Mouse (Mus musculus): ENCODE measurements around the gene Ccng2. TPM values are rescaled to one million over a fixed set of nuclear protein-coding genes. Genes with fewer than 3 reads are reported as not detected.

The Ccng2 gene
- polyA plus RNA-seq (2015; fragmentation: Nextera tagmentation; extraction: Ambion mirVana): 116 and 126 TPM in 2 replicates

DNA sequence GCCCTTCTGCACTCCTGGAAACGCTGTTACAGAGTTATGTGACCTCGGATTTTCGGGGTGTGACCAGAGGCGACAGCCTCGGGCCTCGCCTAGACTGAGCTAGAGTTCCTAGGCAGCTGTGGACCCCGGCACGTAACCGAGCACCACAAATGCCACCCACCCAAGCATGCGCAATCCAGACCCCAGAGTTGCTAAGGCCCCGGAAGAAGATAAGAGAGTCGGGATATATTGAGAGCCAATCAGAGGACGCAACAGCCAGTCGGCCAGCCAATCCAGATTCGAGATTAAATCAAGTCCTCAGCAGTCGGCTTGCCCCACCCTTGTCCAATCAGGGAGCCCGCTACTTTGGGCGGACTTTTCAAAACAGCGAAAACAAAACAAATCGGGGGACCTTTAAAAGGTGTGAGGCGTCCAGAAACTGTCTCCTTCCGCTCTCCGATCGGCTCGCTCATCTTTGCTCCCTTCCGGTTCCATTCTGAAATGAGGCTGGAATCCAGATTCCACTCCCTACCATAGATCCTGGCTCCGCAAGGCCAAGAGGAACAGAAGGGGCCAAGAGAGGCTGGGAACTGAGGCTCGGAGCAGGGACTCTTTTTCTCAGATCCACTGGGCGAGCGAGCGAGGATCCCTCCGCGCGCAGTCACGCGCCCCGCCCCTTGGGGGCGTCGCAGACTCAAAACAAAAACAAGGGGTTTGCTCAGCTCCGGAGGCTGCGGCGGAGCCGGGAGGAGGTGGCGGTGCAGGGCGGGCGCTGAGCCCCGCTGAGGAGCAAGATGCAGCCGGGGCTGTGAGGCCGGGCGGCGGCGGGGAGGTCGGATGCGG, at the start of gene Ccng2:
Gene Ccng2, plus strand, starts transcription at position 375 of the 822 bp plus-strand sequence.
- H3K27ac ChIP-seq: peak within 1 kb of the TSS; percentile 96
- H3K4me2 ChIP-seq (replicated peaks): peak within 1 kb of the TSS; percentile 73
- no peaks in the 10 kb centered on the region for H3K27me3 ChIP-seq
- no peaks in the 10 kb centered on the region for H3K9me3 ChIP-seq
- ATAC-seq: peak; percentile 95
- peak within 1 kb of the TSS; percentile 99 for H3K9ac ChIP-seq (replicated peaks)
- H3K4me3 ChIP-seq (replicated peaks): peak within 1 kb of the TSS; percentile 94
- H3K4me1 ChIP-seq (replicated peaks): peaks cover 22% of the 10 kb centered on the region
- peaks cover 15% of the 10 kb centered on the region for H3K36me3 ChIP-seq
- under 1% methylated on average over 54 of the region's 54 CpGs for WGBS

DNA sequence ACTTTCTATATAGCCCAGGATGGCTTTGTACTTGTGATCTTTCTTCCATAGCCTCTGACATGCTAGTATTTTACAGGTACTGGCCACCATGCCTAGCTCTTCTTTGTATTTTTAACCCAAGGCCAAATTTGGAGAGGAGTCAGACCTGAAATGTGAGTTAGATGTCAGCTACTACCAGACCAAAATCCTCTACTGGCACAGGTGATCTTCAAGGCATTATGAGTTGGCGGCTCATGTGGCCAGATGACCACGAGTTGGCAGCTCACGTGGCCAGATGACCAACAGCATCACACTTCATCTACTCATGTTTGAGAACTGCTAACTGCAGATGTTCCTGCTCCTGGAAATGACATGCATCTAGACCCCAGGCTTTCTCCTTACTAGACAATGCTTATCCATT, 48.7 kb upstream of the Ccng2 start:
- no peak overlapping the region for H3K9ac ChIP-seq (replicated peaks)
- H3K27ac ChIP-seq: no peak overlapping the region
- no peaks in the 10 kb centered on the region for H3K36me3 ChIP-seq
- H3K4me1 ChIP-seq (replicated peaks): no peaks in the 10 kb centered on the region
- no peaks in the 10 kb centered on the region for H3K27me3 ChIP-seq
- peaks cover 3% of the 10 kb centered on the region; the same call in 1 of the 2 replicates for H3K9me3 ChIP-seq
- WGBS: 84% methylated on average over 3 of the region's 3 CpGs
- no peak overlapping the region for H3K4me3 ChIP-seq (replicated peaks)
- no peak overlapping the region for H3K4me2 ChIP-seq (replicated peaks)
- ATAC-seq: no peak

DNA sequence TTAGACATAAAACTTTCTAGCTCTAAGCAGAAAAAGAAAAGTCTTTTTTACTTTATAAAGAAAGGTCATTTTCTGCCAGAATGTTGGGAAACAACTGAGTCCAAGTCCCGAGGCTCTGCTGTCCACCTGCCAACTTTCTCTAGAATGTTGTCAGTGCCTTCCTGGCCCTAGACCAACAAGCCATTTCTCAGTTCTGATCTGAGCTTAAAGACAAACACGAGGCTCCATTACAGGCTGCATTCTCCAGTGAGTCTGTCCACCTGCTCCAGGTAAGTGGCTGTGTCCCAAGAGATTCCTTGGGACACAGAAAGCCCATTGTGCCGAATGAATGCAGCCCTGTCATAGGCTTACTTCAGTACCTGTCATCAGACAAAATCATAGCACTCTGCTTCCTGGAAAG, 45.4 kb upstream of the Ccng2 start:
- Histone ChIP-seq H3K9me3 (peaks cover 3% of the 10 kb centered on the region; the same call in 1 of the 2 replicates), H3K36me3 (no peaks in the 10 kb centered on the region), H3K4me1 (replicated peaks) (no peaks in the 10 kb centered on the region), H3K4me2 (replicated peaks) (no peak overlapping the region), H3K9ac (replicated peaks) (no peak overlapping the region), H3K27me3 (no peaks in the 10 kb centered on the region), H3K4me3 (replicated peaks) (no peak overlapping the region), H3K27ac (no peak overlapping the region)
- no peak for ATAC-seq
- WGBS: 75% methylated on average over 3 of the region's 3 CpGs

DNA sequence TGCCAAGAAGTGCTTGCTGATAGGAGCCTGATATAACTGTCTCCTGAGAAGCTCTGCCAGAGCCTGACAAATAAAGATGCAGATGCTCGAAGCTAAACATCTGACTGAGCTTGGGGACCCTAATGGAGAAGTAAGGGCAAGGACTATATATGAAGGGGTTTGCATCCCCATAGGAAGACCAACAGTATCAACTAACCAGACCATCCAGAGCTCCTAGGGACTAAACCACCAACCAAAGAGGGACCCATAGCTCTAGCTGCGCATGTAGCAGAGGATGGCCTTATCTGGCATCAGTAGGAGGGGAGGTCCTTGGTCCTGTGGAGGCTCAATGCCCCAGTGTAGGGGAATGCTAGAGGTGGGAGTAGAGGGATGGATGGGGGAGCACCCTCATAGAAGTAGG, 42.5 kb upstream of the Ccng2 start:
- Histone ChIP-seq H3K27ac (no peak overlapping the region), H3K27me3 (no peaks in the 10 kb centered on the region), H3K4me2 (replicated peaks) (no peak overlapping the region), H3K4me3 (replicated peaks) (no peak overlapping the region), H3K9ac (replicated peaks) (no peak overlapping the region), H3K36me3 (no peaks in the 10 kb centered on the region), H3K9me3 (no peaks in the 10 kb centered on the region), H3K4me1 (replicated peaks) (no peaks in the 10 kb centered on the region)
- no peak for ATAC-seq
- WGBS: 81% methylated on average over 2 of the region's 2 CpGs

DNA sequence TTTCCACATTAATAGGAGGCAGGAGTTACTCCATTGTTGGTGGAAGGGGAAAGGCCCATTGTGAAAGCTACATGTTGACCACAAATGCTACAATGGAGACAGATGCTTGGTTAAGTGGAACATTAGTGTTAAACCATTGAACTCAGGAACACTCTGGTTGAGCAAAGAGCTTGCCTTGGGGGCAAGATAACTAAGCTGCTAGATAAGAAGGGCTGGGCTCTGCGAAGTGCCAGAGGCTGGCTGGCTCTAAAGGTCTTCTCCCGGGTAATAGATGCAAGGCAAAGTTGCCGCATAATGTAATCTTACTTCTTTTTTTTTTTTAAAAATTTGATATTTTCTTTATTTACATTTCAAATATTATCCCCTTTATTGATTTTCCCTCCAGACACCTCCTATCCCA, 39.9 kb upstream of the Ccng2 start:
- 93% methylated on average over 3 of the region's 3 CpGs for whole genome bisulfite sequencing
- Histone ChIP-seq H3K9me3 (no peaks in the 10 kb centered on the region), H3K4me3 (replicated peaks) (no peak overlapping the region), H3K27ac (no peak overlapping the region), H3K9ac (replicated peaks) (no peak overlapping the region), H3K4me2 (replicated peaks) (no peak overlapping the region), H3K27me3 (no peaks in the 10 kb centered on the region), H3K4me1 (replicated peaks) (no peaks in the 10 kb centered on the region), H3K36me3 (no peaks in the 10 kb centered on the region)
- ATAC-seq: no peak

DNA sequence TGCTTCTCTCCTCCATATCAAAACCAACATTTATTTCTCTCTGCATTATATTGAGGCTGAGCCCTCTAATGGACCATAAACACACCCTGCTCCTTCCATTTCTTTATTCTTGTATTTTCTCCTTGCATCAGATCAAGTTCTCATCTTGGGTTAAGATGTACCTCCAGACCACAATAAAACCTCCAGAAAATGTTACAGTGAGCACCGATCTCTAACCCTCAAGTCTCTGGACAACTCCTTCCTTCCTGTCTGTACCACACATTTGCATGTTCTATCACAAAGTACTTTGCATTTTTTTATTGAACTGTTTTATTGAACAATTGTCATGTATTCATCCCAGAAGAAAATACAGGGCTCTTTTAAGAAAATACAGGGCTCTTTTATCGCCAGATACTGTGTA, 37.5 kb upstream of the Ccng2 start:
- Histone ChIP-seq H3K9ac (replicated peaks) (no peak overlapping the region), H3K4me1 (replicated peaks) (no peaks in the 10 kb centered on the region), H3K4me3 (replicated peaks) (no peak overlapping the region), H3K9me3 (no peaks in the 10 kb centered on the region), H3K27ac (no peak overlapping the region), H3K27me3 (no peaks in the 10 kb centered on the region), H3K4me2 (replicated peaks) (no peak overlapping the region), H3K36me3 (no peaks in the 10 kb centered on the region)
- ATAC-seq: no peak
- WGBS: 89% methylated on average over 2 of the region's 2 CpGs

DNA sequence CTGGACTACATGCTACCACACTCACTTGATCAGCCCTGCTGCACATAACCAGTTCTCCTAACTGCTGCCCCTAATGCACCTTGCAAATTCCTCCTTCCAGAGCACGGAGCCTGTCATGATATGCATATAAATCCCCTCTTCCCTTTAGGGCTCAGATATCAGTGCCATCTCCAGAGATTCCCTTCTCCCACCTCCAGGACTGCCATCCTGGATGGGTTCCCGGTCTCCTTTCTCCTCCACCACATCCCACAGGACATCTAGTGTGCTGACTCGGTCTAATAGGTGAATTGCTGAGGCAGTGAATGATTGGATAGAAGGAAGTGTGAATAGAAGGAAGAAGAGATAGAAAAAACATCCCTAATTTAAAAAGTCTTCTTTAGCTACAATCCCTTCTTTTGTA, 35.3 kb upstream of the Ccng2 start:
- Histone ChIP-seq H3K36me3 (no peaks in the 10 kb centered on the region), H3K27ac (no peak overlapping the region), H3K9me3 (no peaks in the 10 kb centered on the region), H3K4me3 (replicated peaks) (no peak overlapping the region), H3K27me3 (no peaks in the 10 kb centered on the region), H3K4me1 (replicated peaks) (no peaks in the 10 kb centered on the region), H3K4me2 (replicated peaks) (no peak overlapping the region), H3K9ac (replicated peaks) (no peak overlapping the region)
- no peak for ATAC-seq
- 71% methylated on average over 3 of the region's 3 CpGs for WGBS

DNA sequence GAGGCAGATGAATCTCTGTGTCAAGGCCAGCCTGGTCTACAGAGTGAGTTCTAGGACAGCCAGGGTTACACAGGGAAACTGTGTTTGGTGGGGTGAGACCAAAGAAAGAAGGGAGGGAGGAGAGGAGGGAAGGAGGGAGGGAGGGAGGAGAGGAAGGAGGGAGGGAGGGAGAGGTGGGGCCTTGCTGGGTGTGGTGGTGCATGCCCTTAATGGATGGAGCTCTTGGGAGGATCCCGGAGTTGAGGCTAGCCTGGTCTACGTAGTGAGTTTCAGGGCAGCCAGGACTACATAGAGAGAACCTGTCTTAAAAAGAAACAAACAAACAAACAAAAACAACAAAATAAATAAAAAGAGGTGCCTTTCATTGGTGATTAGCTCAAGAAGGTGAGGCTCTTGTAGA, 34.2 kb upstream of the Ccng2 start:
- WGBS: 95% methylated on average over 2 of the region's 2 CpGs
- no peak for ATAC-seq
- Histone ChIP-seq H3K4me1 (replicated peaks) (no peaks in the 10 kb centered on the region), H3K27ac (no peak overlapping the region), H3K9ac (replicated peaks) (no peak overlapping the region), H3K36me3 (no peaks in the 10 kb centered on the region), H3K4me3 (replicated peaks) (no peak overlapping the region), H3K9me3 (no peaks in the 10 kb centered on the region), H3K27me3 (no peaks in the 10 kb centered on the region), H3K4me2 (replicated peaks) (no peak overlapping the region)

DNA sequence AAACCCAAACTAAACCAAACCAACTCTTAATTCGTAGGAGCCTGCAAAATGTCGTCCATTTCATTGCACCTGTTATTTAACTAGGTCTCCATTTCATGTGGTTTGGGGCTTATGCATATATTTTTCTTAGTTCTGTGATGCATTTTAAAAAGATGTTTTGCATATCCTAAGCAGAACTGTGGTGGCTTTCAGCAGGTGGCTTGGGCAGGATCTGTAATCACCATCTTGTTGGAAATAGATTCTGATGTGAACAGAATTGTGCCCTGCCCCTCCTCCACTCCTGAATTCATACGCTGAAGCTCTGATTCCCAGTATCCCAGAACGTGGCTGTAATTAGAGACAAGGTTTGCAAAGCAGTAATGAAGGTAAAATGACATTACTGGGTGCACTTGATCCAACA, 32.9 kb upstream of the Ccng2 start:
- no peaks in the 10 kb centered on the region for H3K9me3 ChIP-seq
- no peak overlapping the region for H3K9ac ChIP-seq (replicated peaks)
- ATAC-seq: no peak
- no peaks in the 10 kb centered on the region for H3K4me1 ChIP-seq (replicated peaks)
- WGBS: 69% methylated on average over 4 of the region's 4 CpGs
- no peak overlapping the region for H3K4me2 ChIP-seq (replicated peaks)
- no peak overlapping the region for H3K4me3 ChIP-seq (replicated peaks)
- no peak overlapping the region for H3K27ac ChIP-seq
- no peaks in the 10 kb centered on the region for H3K27me3 ChIP-seq
- no peaks in the 10 kb centered on the region for H3K36me3 ChIP-seq

DNA sequence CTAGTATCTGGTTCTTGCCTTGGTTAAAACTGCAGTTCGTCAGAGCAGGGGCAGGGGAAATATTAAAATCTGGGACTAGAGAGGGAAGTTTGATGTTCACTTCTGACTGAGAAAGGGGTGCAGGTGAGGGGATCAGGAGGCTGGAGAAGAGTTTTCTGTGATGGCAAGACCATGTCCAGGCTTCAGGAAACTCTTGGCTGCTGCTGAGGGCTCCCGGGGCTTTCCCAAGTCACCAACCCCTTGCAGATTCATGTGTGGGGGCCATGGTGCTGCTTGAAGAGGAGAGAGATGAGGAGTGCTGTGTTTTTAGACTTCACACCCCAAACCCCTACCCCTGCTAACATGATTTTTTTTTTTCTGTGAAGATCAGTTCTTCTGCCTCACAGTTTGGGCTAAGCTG, 32.5 kb upstream of the Ccng2 start:
- no peak for ATAC-seq
- Histone ChIP-seq H3K4me3 (replicated peaks) (no peak overlapping the region), H3K9me3 (no peaks in the 10 kb centered on the region), H3K27me3 (no peaks in the 10 kb centered on the region), H3K9ac (replicated peaks) (no peak overlapping the region), H3K4me1 (replicated peaks) (no peaks in the 10 kb centered on the region), H3K4me2 (replicated peaks) (no peak overlapping the region), H3K27ac (no peak overlapping the region), H3K36me3 (no peaks in the 10 kb centered on the region)
- 86% methylated on average over 2 of the region's 2 CpGs for WGBS

DNA sequence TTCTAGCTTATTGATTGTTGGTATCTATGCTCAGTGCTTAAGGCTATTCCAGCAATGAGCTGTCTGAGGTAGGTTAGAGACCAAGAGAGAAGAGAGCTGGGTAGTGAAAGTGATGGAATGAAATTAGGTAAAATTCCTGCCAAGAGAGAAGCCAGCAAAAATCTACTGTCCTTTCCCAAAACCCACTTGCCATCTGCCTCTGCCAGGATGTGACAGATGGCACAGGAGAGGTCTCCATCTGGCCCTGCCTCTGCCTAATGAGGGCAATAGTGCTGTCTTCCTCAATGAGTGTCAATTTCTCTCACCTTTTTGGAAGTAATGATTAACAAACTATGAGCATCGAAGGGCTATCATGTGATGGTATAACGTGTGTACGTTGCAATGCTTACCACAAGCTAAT, 31.2 kb upstream of the Ccng2 start:
- no peak for ATAC-seq
- Histone ChIP-seq H3K4me2 (replicated peaks) (no peak overlapping the region), H3K4me1 (replicated peaks) (no peaks in the 10 kb centered on the region), H3K36me3 (no peaks in the 10 kb centered on the region), H3K9ac (replicated peaks) (no peak overlapping the region), H3K27ac (no peak overlapping the region), H3K27me3 (no peaks in the 10 kb centered on the region), H3K4me3 (replicated peaks) (no peak overlapping the region), H3K9me3 (no peaks in the 10 kb centered on the region)
- 76% methylated on average over 3 of the region's 3 CpGs for WGBS

DNA sequence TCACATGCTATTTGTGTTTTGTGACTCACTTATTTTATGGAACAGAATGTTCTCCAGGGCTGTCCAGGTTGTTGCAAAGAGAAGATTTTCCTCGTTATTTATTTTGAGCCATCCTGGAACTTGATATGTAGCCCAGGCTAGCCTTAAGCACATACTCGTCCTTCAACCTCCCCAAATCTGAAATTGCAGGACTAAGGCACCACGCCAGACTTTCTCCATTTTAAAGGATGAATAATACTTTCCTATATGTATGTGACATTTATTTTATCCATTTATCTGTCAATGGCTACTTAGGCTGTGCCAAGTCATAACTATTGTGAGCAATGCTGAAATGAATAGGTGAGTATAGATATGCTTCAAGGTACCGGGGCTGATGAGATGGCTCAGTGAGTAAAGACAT, 30.5 kb upstream of the Ccng2 start:
- H3K27me3 ChIP-seq: no peaks in the 10 kb centered on the region
- no peaks in the 10 kb centered on the region for H3K4me1 ChIP-seq (replicated peaks)
- H3K36me3 ChIP-seq: no peaks in the 10 kb centered on the region
- 85% methylated on average over 4 of the region's 4 CpGs for whole genome bisulfite sequencing
- H3K4me3 ChIP-seq (replicated peaks): no peak overlapping the region
- H3K9me3 ChIP-seq: no peaks in the 10 kb centered on the region
- no peak for ATAC-seq
- no peak overlapping the region for H3K9ac ChIP-seq (replicated peaks)
- no peak overlapping the region for H3K4me2 ChIP-seq (replicated peaks)
- no peak overlapping the region for H3K27ac ChIP-seq
